Mouse (Mus musculus): ENCODE measurements at regions not wholly inside any gene's neighbourhood (a gene's known extent, or its start where the extent isn't known, plus 50 kb on each side); places are given as distances from the start of the nearest gene placed in this dataset.

GRCm38 (mm10) chr10:97235631-97236030 is 243.8 kb upstream of the Dcn start:
- TF ChIP-seq GATA4 (IDR thresholded peaks at IDR 0.05; ENCODE audit: insufficient replicate concordance, low read length) = no peak

- no peak for TF ChIP-seq GATA4 (IDR thresholded peaks at IDR 0.05; ENCODE audit: insufficient replicate concordance, low read length)
Measured at GRCm38 (mm10) chr10:97241476-97241875, 237.9 kb upstream of the Dcn start.

GRCm38 (mm10) chr10:97245674-97246073 is 233.7 kb upstream of the Dcn start:
- no peak for TF ChIP-seq GATA4 (IDR thresholded peaks at IDR 0.05; ENCODE audit: insufficient replicate concordance, low read length)

GRCm38 (mm10) chr10:97248522-97248921 is 230.9 kb upstream of the Dcn start:
- no peak for TF ChIP-seq GATA4 (IDR thresholded peaks at IDR 0.05; ENCODE audit: insufficient replicate concordance, low read length)

- no peak for TF ChIP-seq GATA4 (IDR thresholded peaks at IDR 0.05; ENCODE audit: insufficient replicate concordance, low read length)
Measured at GRCm38 (mm10) chr10:97249760-97250159, 229.6 kb upstream of the Dcn start.

- no peak for TF ChIP-seq GATA4 (IDR thresholded peaks at IDR 0.05; ENCODE audit: insufficient replicate concordance, low read length)
Measured at GRCm38 (mm10) chr10:97250167-97250566, 229.2 kb upstream of the Dcn start.

- TF ChIP-seq GATA4 (IDR thresholded peaks at IDR 0.05; ENCODE audit: insufficient replicate concordance, low read length) = no peak
Measured at GRCm38 (mm10) chr10:97265959-97266517, 213.4 kb upstream of the Dcn start.

GRCm38 (mm10) chr10:97282416-97282815 is 197.0 kb upstream of the Dcn start:
- no peak for TF ChIP-seq GATA4 (IDR thresholded peaks at IDR 0.05; ENCODE audit: insufficient replicate concordance, low read length)

GRCm38 (mm10) chr10:97282841-97283496 is 196.4 kb upstream of the Dcn start:
- no peak for TF ChIP-seq GATA4 (IDR thresholded peaks at IDR 0.05; ENCODE audit: insufficient replicate concordance, low read length)

- no peak for TF ChIP-seq GATA4 (IDR thresholded peaks at IDR 0.05; ENCODE audit: insufficient replicate concordance, low read length)
Measured at GRCm38 (mm10) chr10:97304791-97305355, 174.5 kb upstream of the Dcn start.

- no peak for TF ChIP-seq GATA4 (IDR thresholded peaks at IDR 0.05; ENCODE audit: insufficient replicate concordance, low read length)
Measured at GRCm38 (mm10) chr10:97309580-97309979, 169.8 kb upstream of the Dcn start.

- no peak for TF ChIP-seq GATA4 (IDR thresholded peaks at IDR 0.05; ENCODE audit: insufficient replicate concordance, low read length)
Measured at GRCm38 (mm10) chr10:97312509-97312908, 166.9 kb upstream of the Dcn start.

GRCm38 (mm10) chr10:97312978-97313377 is 166.4 kb upstream of the Dcn start:
- TF ChIP-seq GATA4 (IDR thresholded peaks at IDR 0.05; ENCODE audit: insufficient replicate concordance, low read length) = peak; percentile 83

- no peak for TF ChIP-seq GATA4 (IDR thresholded peaks at IDR 0.05; ENCODE audit: insufficient replicate concordance, low read length)
Measured at GRCm38 (mm10) chr10:97313407-97313901, 166.0 kb upstream of the Dcn start.

GRCm38 (mm10) chr10:97332639-97333038 is 146.8 kb upstream of the Dcn start:
- no peak for TF ChIP-seq GATA4 (IDR thresholded peaks at IDR 0.05; ENCODE audit: insufficient replicate concordance, low read length)

GRCm38 (mm10) chr10:97334044-97334443 is 145.4 kb upstream of the Dcn start:
- TF ChIP-seq GATA4 (IDR thresholded peaks at IDR 0.05; ENCODE audit: insufficient replicate concordance, low read length) = no peak
